Mouse (Mus musculus): Measurements from ENCODE around the gene Vac14.

DNA sequence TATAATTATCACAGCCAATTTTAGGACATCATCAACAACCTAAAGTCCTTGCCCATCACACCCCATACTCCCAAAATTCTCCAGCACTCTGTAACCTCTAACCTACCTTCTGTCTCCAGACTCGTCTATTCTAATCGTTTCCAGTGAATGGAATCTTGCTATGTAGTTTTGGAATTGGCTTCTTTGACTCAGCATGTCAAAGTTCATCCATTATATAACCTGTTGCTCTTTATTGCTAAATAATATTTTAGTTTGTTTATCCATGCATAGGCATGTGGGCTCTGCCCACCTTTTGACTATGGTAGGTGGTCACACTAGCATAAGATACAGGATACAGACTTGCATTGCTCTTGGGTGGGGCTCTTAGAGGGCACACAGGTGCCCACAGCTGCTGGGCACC, 26.5 kb downstream of the Vac14 start:
- TF ChIP-seq POLR2A (IDR thresholded peaks at IDR 0.05; ENCODE audit: insufficient read length, low read depth) (no peak), TCF3 (IDR thresholded peaks at IDR 0.05; ENCODE audit: insufficient read length, low read depth) (no peak), MYOG (IDR thresholded peaks at IDR 0.05; ENCODE audit: control insufficient read depth in 1 of 3, insufficient read depth in 1 of 3, insufficient read length in 2 of 3, low read depth in 2 of 3) (no peak), POLR2AphosphoS2 (IDR thresholded peaks at IDR 0.05; ENCODE audit: insufficient read length, low read depth) (no peak), CEBPB (IDR thresholded peaks at IDR 0.05; ENCODE audit: insufficient read depth, poor library complexity, severe bottlenecking) (no peak), MAX (IDR thresholded peaks at IDR 0.05; ENCODE audit: low read depth) (no peak), USF1 (IDR thresholded peaks at IDR 0.05; ENCODE audit: low read depth) (no peak), TCF12 (IDR thresholded peaks at IDR 0.05; ENCODE audit: insufficient read depth, poor library complexity, severe bottlenecking) (no peak)

Measured in myocyte (in vitro differentiated cells).